Mouse (Mus musculus): ENCODE results near the gene Plxnc1.

Gene Plxnc1

GRCm38 (mm10) chr10:94811907-94812851 is 132.5 kb downstream of the Plxnc1 start:
- no peak for DNase-seq

- DNase-seq, result no peak
These were observed 134.6 kb downstream of the Plxnc1 start for GRCm38 (mm10) chr10:94809946-94810472.

- no peak for DNase-seq
These were observed 136.4 kb downstream of the Plxnc1 start for GRCm38 (mm10) chr10:94808275-94808674.

- DNase-seq, result no peak
These were observed 137.3 kb downstream of the Plxnc1 start for GRCm38 (mm10) chr10:94807323-94807722.

GRCm38 (mm10) chr10:94804909-94805220 is 139.8 kb downstream of the Plxnc1 start:
- DNase-seq, result no peak

- DNase-seq, result no peak
These were observed 140.4 kb downstream of the Plxnc1 start for GRCm38 (mm10) chr10:94804029-94804908.

GRCm38 (mm10) chr10:94800677-94801354 is 143.8 kb downstream of the Plxnc1 start:
- DNase-seq, result no peak

- no peak for DNase-seq
These were observed 145.0 kb downstream of the Plxnc1 start for GRCm38 (mm10) chr10:94799485-94800239.

GRCm38 (mm10) chr10:94798128-94798527 is 146.5 kb downstream of the Plxnc1 start:
- DNase-seq, result no peak

- no peak for DNase-seq
These were observed 149.9 kb downstream of the Plxnc1 start for GRCm38 (mm10) chr10:94794666-94795244.

- DNase-seq, result no peak
These were observed 150.7 kb downstream of the Plxnc1 start for GRCm38 (mm10) chr10:94793914-94794313.

- DNase-seq, result no peak
These were observed 155.4 kb downstream of the Plxnc1 start for GRCm38 (mm10) chr10:94789205-94789604.

GRCm38 (mm10) chr10:94780618-94781262 is 163.9 kb downstream of the Plxnc1 start:
- no peak for DNase-seq

- DNase-seq, result no peak
These were observed 165.3 kb downstream of the Plxnc1 start for GRCm38 (mm10) chr10:94779319-94779718.

- DNase-seq, result no peak
These were observed 167.1 kb downstream of the Plxnc1 start for GRCm38 (mm10) chr10:94777576-94777975.

- no peak for DNase-seq
These were observed 173.1 kb downstream of the Plxnc1 start for GRCm38 (mm10) chr10:94771496-94771895.

GRCm38 (mm10) chr10:94747011-94747410 is 197.6 kb downstream of the Plxnc1 start:
- DNase-seq, result no peak

- no peak for DNase-seq
These were observed 203.2 kb downstream of the Plxnc1 start for GRCm38 (mm10) chr10:94741459-94741858.
